Mouse (Mus musculus): ENCODE results near the gene Defb21. TPM values are rescaled to one million over a fixed set of nuclear protein-coding genes. Genes with fewer than 3 reads are reported as not detected.
A peak's percentile ranks its signal among the peaks of the same experiment; 100 is the strongest.

Gene Defb21
- polyA plus RNA-seq, 1 experiment from 2014 or later, result not detected

DNA sequence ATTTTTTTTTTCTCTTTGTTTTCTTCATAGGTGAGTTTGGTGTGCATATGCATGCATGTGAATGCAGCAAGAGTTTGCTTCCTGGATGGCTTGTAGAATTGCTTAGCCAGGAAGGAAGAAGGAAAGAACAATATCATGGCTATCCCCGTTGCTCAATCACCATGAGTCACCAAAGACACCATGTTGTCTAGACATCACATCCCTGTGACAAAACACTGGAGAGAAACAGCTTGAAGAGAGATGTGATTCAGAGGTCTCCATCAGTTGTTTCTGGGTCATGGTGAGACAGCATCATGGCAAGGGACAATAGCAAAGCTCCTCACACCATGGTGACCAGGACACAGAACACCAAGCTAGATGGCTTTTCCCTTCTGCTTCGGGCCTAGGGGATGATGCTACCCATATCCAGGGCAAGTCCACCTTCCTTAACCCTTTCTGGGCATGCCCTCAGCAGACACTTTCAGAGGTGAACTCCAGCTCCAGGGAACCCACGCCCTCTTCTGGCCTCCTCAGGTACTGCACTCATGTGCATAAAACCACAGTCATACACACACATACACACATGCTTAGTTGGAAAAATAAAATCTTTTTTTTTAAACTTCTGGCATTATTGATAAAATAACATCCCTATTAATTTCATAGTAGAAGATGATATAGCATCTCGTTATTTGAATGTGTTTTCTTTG is 28.9 kb downstream of the Defb21 start:
- in situ Hi-C loops (cut with MboI; ENCODE audit: low pct_unique_long_range_greater_than_20kb), result no loop called here
- no peaks in the 10 kb centered on the region for H3K27me3 ChIP-seq
- TF ChIP-seq CTCF (IDR thresholded peaks at IDR 0.05), result peak; percentile 49
- ChIA-PET POLR2A (no interaction called here), CTCF (interaction anchor here (1.1 kb wide), 1 partner anchor 47 kb away, joined by 3 read pairs; no protein-coding TSS in a partner anchor)
- peak; percentile 10 for DNase-seq (ENCODE audit: low read depth, low spot score)
- ATAC-seq, result no peak

- in situ Hi-C loops (cut with MboI; ENCODE audit: low pct_unique_long_range_greater_than_20kb), result no loop called here
These were observed 31.5 kb downstream of the Defb21 start, which contains the start of gene Defb36 for GRCm38 (mm10) chr2:152604057-152604456. Gene Defb36, plus strand, starts transcription at chr2:152604327.

GRCm38 (mm10) chr2:152607746-152608145 is 35.2 kb downstream of the Defb21 start:
- ChIA-PET POLR2A (interaction anchor here (1.0 kb wide), 1 partner anchor 34 kb away, joined by 3 read pairs; no protein-coding TSS in a partner anchor), CTCF (interaction anchor here (1.4 kb wide), 1 partner anchor 26 kb away, joined by 3 read pairs; no protein-coding TSS in a partner anchor)
- ATAC-seq (no peak), DNase-seq (ENCODE audit: low read depth, low spot score) (no peak)
- in situ Hi-C loops (cut with MboI; ENCODE audit: low pct_unique_long_range_greater_than_20kb), result no loop called here
- TF ChIP-seq CTCF (IDR thresholded peaks at IDR 0.05), result no peak
- H3K27me3 ChIP-seq, result no peaks in the 10 kb centered on the region

More at GRCm38 (mm10) chr2:152604057-152604456, 31.5 kb downstream of the Defb21 start, which contains the start of gene Defb36:
- no peak for ATAC-seq
- H3K27me3 ChIP-seq, result no peaks in the 10 kb centered on the region
- no peak for DNase-seq (ENCODE audit: low read depth, low spot score)
- CTCF ChIA-PET, result interaction anchor here (0.8 to 2.8 kb wide), 5 partner anchors 12 to 81 kb away, joined by 3 to 11 read pairs (median 4); no protein-coding TSS in a partner anchor
- POLR2A ChIA-PET, result no interaction called here
- peak; percentile 58 for TF ChIP-seq CTCF (IDR thresholded peaks at IDR 0.05)

- POLR2A ChIA-PET, result no interaction called here
- in situ Hi-C loops (cut with MboI; ENCODE audit: low pct_unique_long_range_greater_than_20kb), result no loop called here
- DNase-seq (ENCODE audit: low read depth, low spot score) (no peak), ATAC-seq (no peak)
- peak; percentile 28 for TF ChIP-seq CTCF (IDR thresholded peaks at IDR 0.05)
- no peaks in the 10 kb centered on the region for H3K27me3 ChIP-seq
- CTCF ChIA-PET, result no interaction called here
These were observed 36.2 kb downstream of the Defb21 start for GRCm38 (mm10) chr2:152608719-152609118.

DNA sequence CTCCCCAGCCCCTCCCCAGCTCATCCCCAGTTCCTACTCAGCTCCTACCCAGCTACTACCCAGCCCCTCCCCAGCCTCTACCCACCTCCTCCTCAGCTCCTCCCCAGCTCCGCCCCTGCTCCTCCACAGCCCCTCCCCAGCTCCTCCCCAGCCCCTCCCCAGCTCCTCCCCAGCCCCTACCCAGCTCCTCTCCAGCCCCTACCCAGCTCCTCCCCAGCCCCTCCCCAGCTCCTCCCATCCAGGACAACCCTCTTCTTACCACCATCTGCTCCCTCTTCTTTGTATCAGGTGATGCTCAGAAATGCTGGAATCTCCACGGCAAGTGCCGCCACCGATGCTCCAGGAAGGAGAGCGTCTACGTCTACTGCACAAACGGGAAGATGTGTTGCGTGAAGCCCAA is 39.6 kb downstream of the Defb21 start:
- POLR2A ChIA-PET, result no interaction called here
- CTCF ChIA-PET, result interaction anchor here (0.6 to 1.6 kb wide), 5 partner anchors 32 to 155 kb away, joined by 3 to 8 read pairs (median 3); no protein-coding TSS in a partner anchor
- TF ChIP-seq CTCF (IDR thresholded peaks at IDR 0.05), result no peak
- no peak for DNase-seq (ENCODE audit: low read depth, low spot score)
- no peaks in the 10 kb centered on the region for H3K27me3 ChIP-seq
- ATAC-seq, result no peak
- in situ Hi-C loops (cut with MboI; ENCODE audit: low pct_unique_long_range_greater_than_20kb), result loop anchor here (10.0 kb wide), 1 partner anchor 133 kb away; no protein-coding TSS in a partner anchor

- ChIA-PET POLR2A (no interaction called here), CTCF (interaction anchor here (0.6 to 3.7 kb wide), 19 partner anchors 9 to 168 kb away, joined by 3 to 23 read pairs (median 4); partner anchors contain the start of genes Defb36 and H13)
- DNase-seq (ENCODE audit: low read depth, low spot score) (peak; percentile 31), ATAC-seq (peak; percentile 69)
- peak; percentile 89 for TF ChIP-seq CTCF (IDR thresholded peaks at IDR 0.05)
- no peaks in the 10 kb centered on the region for H3K27me3 ChIP-seq
- in situ Hi-C loops (cut with MboI; ENCODE audit: low pct_unique_long_range_greater_than_20kb), result loop anchor here (5.0 to 10.0 kb wide), 3 partner anchors 42 to 217 kb away; partner anchors contain the start of gene Bcl2l1
These were observed 43.0 kb downstream of the Defb21 start for GRCm38 (mm10) chr2:152615563-152615962.

- ChIA-PET POLR2A (no interaction called here), CTCF (interaction anchor here (1.2 to 3.7 kb wide), 9 partner anchors 10 to 62 kb away, joined by 4 to 23 read pairs (median 6); partner anchors contain the start of genes Defb36 and H13)
- DNase-seq (ENCODE audit: low read depth, low spot score) (no peak), ATAC-seq (no peak)
- in situ Hi-C loops (cut with MboI; ENCODE audit: low pct_unique_long_range_greater_than_20kb), result loop anchor here (5.0 to 10.0 kb wide), 3 partner anchors 41 to 216 kb away; partner anchors contain the start of gene Bcl2l1
- H3K27me3 ChIP-seq, result no peaks in the 10 kb centered on the region
- TF ChIP-seq CTCF (IDR thresholded peaks at IDR 0.05), result no peak
These were observed 43.9 kb downstream of the Defb21 start for GRCm38 (mm10) chr2:152616470-152616869.

DNA sequence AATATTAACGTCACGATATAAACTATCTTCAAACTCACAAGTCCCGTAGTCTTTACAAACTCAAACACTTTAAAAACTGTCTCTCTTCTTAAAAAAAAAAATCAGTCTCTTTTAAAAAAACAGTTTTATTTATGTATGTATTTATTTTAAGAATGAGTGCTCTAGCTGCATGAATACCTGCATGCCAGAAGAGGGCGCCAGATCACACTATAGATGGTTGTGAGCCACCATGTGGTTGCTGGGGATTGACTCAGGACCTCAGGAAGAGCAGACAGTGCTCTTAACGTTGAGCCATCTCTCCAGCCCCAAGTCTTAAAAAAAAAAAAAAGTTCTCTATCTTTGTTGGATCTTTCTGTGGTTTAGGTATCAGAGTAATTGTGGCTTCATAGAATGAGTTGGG is 44.8 kb downstream of the Defb21 start:
- ATAC-seq (no peak), DNase-seq (ENCODE audit: low read depth, low spot score) (no peak)
- ChIA-PET CTCF (interaction anchor here (1.2 to 3.7 kb wide), 2 partner anchors 26 to 53 kb away, joined by 4 to 23 read pairs; partner anchors contain the start of gene H13), POLR2A (no interaction called here)
- no peaks in the 10 kb centered on the region for H3K27me3 ChIP-seq
- TF ChIP-seq CTCF (IDR thresholded peaks at IDR 0.05), result no peak
- in situ Hi-C loops (cut with MboI; ENCODE audit: low pct_unique_long_range_greater_than_20kb), result loop anchor here (5.0 to 10.0 kb wide), 3 partner anchors 40 to 215 kb away; partner anchors contain the start of gene Bcl2l1

DNA sequence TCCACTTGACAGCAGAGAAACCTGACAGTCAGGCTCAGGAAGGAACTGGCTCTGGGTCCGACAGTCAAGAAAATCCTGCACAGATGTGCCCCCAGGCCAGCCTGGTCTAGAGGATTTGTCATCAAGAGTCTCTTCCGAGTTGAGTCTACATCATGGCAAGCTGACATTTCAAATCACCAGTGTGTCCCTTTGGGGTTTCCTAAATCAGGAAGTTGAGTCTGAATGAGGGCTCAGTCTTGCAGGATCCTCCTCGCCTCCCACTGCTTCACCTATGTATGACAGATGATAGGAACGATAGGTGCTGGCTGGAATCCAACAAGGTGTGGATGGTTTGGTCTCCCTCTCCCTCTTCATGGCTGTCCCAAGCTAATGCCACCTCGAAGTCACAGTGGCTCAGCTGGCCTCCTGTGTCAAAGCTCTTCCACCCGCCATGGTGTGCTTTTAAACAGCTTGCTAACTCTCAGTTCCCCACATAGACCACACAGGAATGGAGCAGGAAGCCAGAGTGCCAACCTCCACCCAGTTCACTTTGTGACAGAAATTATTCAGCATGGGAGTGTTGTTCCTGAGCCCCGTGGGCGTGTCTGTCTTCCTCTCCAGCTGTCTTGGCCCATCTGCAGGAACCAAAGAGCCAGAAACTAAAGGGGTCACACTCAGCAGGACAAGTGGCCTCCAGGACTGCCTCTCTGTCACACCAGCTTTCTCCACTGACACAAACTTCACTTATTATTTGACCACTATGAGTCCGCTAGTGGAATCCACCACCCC is 48.0 kb downstream of the Defb21 start:
- TF ChIP-seq CTCF (IDR thresholded peaks at IDR 0.05), result no peak
- CTCF ChIA-PET, result interaction anchor here (1.4 kb wide), 1 partner anchor 30 kb away, joined by 3 read pairs; no protein-coding TSS in a partner anchor
- no peaks in the 10 kb centered on the region for H3K27me3 ChIP-seq
- ATAC-seq, result no peak
- in situ Hi-C loops (cut with MboI; ENCODE audit: low pct_unique_long_range_greater_than_20kb), result no loop called here
- DNase-seq (ENCODE audit: low read depth, low spot score), result no peak
- POLR2A ChIA-PET, result no interaction called here

DNA sequence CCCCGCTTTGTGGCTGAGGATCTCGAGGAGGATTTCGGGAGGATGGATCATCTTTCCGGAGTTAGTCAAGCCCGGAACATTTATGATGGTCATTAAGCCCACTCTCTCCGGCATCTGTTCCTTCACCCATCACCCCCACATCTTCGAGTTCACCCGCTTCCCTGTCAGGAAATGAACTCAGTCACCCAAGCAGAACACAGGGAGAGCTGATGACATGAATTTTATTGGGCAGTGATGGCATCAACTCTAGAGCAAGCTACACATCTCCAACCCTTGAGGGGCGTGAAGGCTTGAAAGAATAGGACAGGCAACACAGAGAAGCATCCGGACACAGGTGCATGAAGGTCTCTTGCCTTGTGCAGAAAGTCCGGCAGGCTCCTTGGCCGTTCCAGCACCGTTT is 49.6 kb downstream of the Defb21 start:
- POLR2A ChIA-PET, result interaction anchor here (0.6 kb wide), 1 partner anchor 49 kb away, joined by 3 read pairs; no protein-coding TSS in a partner anchor
- in situ Hi-C loops (cut with MboI; ENCODE audit: low pct_unique_long_range_greater_than_20kb), result no loop called here
- DNase-seq (ENCODE audit: low read depth, low spot score), result no peak
- ATAC-seq, result no peak
- no peaks in the 10 kb centered on the region for H3K27me3 ChIP-seq
- TF ChIP-seq CTCF (IDR thresholded peaks at IDR 0.05), result no peak
- CTCF ChIA-PET, result interaction anchor here (0.9 to 1.5 kb wide), 4 partner anchors 12 to 46 kb away, joined by 3 to 4 read pairs (median 3); no protein-coding TSS in a partner anchor
